Comparison of ENCODE assay signal across 10 mouse cellular contexts in genomic region chr5:140736166-140736565, GRCm38 (mm10). TPM values are rescaled to one million over a fixed set of nuclear protein-coding genes. Genes with fewer than 3 reads are reported as not detected.
DNase-seq lines count a peak whose midpoint lies in the region; ATAC-seq and TF ChIP-seq lines count a peak whose summit lies in the region.
"Had no signal": no experiment of that assay in that cellular context is flagged by ENCODE, and none has a peak within 500 bp of the region (broad histone marks: within the 10 kb centered on the region; RNA-seq: fewer than 3 reads in every experiment).

No protein-coding gene starts in this region.

- H3K4me3 ChIP-seq in heart, embryonic 13.5 days, result peak overlapping the region; percentile 44
- H3K4me3 ChIP-seq in intestine, postnatal 0 days (ENCODE audit: low read depth, low read length), result peak overlapping the region; percentile 26

- TF ChIP-seq CTCF in intestine, postnatal 0 days (IDR thresholded peaks at IDR 0.05; ENCODE audit: low read depth), result 0 out of 2 replicates have a peak, but pooled peaks have one; percentile 5

- H3K4me1 ChIP-seq in heart, embryonic 13.5 days, result peaks cover 10% of the 10 kb centered on the region
- no peaks in the 10 kb centered on the region for H3K4me1 ChIP-seq in intestine, postnatal 0 days (replicated peaks; ENCODE audit: control insufficient read depth, insufficient read depth, low read length)

- H3K27me3 ChIP-seq in heart, embryonic 13.5 days (replicated peaks), result peaks cover 38% of the 10 kb centered on the region
- H3K27me3 ChIP-seq in intestine, postnatal 0 days (replicated peaks; ENCODE audit: control insufficient read depth, insufficient read depth, low read length), result peaks cover 13% of the 10 kb centered on the region

- H3K27ac ChIP-seq in heart, embryonic 13.5 days (replicated peaks), result no peak overlapping the region
- no peak overlapping the region for H3K27ac ChIP-seq in intestine, postnatal 0 days (ENCODE audit: low read depth, low read length)

- no peak for ATAC-seq in heart, embryonic 13.5 days (ENCODE audit: extremely low read depth, insufficient number of reproducible peaks, low FRiP score, low TSS enrichment)
- ATAC-seq in intestine, postnatal 0 days, result no peak

- H3K9ac ChIP-seq in heart, embryonic 13.5 days, result no peak overlapping the region
- no peak overlapping the region for H3K9ac ChIP-seq in intestine, postnatal 0 days (ENCODE audit: low read depth, low read length)

- no peaks in the 10 kb centered on the region for H3K36me3 ChIP-seq in heart, embryonic 13.5 days
- H3K36me3 ChIP-seq in intestine, postnatal 0 days (ENCODE audit: control insufficient read depth, insufficient read depth), result no peaks in the 10 kb centered on the region

- peak overlapping the region; percentile 71 for H3K4me2 ChIP-seq in heart, embryonic 13.5 days
- H3K4me2 ChIP-seq in intestine, postnatal 0 days (replicated peaks; ENCODE audit: low read depth), result peak overlapping the region; percentile 62

- DNase-seq in heart, adult 9 months (ENCODE audit: low spot score in 2 of 2), result no peak
- peak; percentile 50 to 51 for DNase-seq in spleen, postnatal 36 days (ENCODE audit: low spot score in 2 of 2)
- no peak for DNase-seq in spleen, postnatal 4 days (ENCODE audit: low spot score in 2 of 2)
- DNase-seq in thymus, postnatal 14 days, result peak; percentile 49
- no peak for DNase-seq in yolk sac, embryonic 10.5 days (ENCODE audit: low spot score)
- no peak for DNase-seq in left cerebral cortex, adult 11 months (ENCODE audit: low spot score)
- DNase-seq: cerebellum, adult 18-20 months; heart, adult 18-20 months had no signal

- no peaks in the 10 kb centered on the region for H3K9me3 ChIP-seq in heart, embryonic 13.5 days
- no peaks in the 10 kb centered on the region for H3K9me3 ChIP-seq in intestine, postnatal 0 days (ENCODE audit: control insufficient read depth)

- 15% methylated on average over 13 of the region's 13 CpGs for WGBS in heart, embryonic 13.5 days
- WGBS in intestine, postnatal 0 days, result 16% methylated on average over 10 of the region's 13 CpGs

RNA-seq across cellular contexts. Expression of gene Amz1, which starts 12.2 kb away (rescaled TPM):
- 0.59 and 0.60 TPM in 2 replicates for polyA plus RNA-seq in heart, embryonic 13.5 days (2015; fragmentation: Nextera tagmentation; extraction: Ambion mirVana)
- polyA plus RNA-seq in intestine, postnatal 0 days (2015; fragmentation: Nextera tagmentation; extraction: Ambion mirVana), result 1.2 and 1.3 TPM in 2 replicates

RNA-seq across cellular contexts. Expression of gene Brat1, which starts 31.4 kb away (rescaled TPM):
- polyA plus RNA-seq in heart, embryonic 13.5 days (2015; fragmentation: Nextera tagmentation; extraction: Ambion mirVana), result 12.9 and 13.9 TPM in 2 replicates
- 7.5 and 8.0 TPM in 2 replicates for polyA plus RNA-seq in intestine, postnatal 0 days (2015; fragmentation: Nextera tagmentation; extraction: Ambion mirVana)

RNA-seq across cellular contexts. Expression of gene Iqce, which starts 34.0 kb away (rescaled TPM):
- polyA plus RNA-seq in heart, embryonic 13.5 days (2015; fragmentation: Nextera tagmentation; extraction: Ambion mirVana), result 8.0 and 10.3 TPM in 2 replicates
- polyA plus RNA-seq in intestine, postnatal 0 days (2015; fragmentation: Nextera tagmentation; extraction: Ambion mirVana), result 5.7 and 7.0 TPM in 2 replicates

Comparison
In these comparisons a context has a peak if more than half of its experiments do, and no peak if none do; other contexts are left out.
1. DNase-seq: peak in spleen, postnatal 36 days (2 of 2) and thymus, postnatal 14 days (single experiment); none in heart, adult 9 months (0 of 2), spleen, postnatal 4 days (0 of 2), yolk sac, embryonic 10.5 days (single experiment) and left cerebral cortex, adult 11 months (single experiment).